Mouse (Mus musculus): ENCODE data around the gene Mrap.

Gene Mrap

DNA sequence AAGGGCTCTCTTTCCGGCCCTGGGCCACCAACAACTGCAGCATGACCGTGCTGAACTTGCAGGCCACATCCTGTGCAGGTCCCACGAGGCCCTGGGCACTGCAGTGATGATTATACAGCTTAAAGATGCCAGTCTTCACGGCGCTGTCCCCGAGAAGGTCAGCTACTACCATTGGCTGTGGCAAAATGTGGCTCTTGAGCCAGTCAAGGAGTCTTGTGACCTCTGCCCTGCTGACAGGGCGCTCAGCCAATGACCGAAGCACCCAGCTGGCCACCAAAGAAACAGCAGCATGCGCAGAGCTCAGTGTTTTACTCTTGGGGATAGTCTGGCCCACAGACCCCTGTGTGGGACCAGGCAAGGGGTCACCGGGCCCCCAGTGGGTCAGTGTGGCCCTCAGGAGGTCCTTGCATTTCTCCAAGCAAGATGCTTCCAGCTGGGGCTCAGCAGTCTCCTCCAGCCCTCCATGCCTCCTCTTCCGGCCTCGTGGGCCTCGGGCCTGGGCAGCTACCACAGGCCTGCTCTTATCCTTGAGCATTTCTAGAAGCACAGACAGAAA lies 15.5 kb downstream of the Mrap start:
- no peak for DNase-seq (ENCODE audit: low spot score)

DNA sequence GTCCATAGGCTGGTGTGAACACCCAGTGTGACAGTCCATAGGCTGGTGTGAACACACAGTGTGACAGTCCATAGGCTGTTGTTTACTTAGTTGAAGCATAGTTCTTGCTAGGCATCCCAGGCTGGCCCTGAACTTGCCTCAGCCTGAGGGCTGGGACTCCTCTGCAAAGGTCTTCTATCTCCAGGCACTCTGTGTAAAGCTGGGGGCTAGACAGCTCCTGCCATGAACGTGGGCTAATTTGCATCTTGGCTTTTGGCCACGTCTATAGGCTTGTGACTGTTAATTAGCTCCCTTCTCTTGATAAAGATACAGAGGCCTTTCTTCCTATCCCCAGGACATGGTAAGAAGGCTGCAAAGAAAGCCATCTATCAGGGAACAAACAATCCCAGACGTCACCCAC lies 21.3 kb downstream of the Mrap start:
- DNase-seq (ENCODE audit: low spot score): no peak

DNA sequence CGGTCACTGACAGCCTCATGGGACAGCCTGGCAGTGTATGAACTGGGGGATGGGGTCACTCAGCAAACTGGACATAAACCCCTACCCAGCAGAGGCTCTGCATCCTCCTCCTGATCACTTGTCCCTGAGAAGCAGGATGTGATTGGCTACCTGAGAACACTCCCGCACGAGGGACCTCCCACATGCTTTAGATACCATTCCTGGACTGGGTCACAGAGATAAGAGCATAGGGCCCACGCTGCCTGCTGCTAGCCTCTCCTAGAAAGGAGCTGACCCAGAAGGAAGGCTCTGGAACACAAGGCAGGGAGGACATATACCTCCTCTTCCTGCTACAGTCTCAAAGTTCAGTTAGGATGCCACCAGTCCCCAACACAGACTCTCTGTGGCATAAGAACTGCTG lies 22.5 kb downstream of the Mrap start:
- DNase-seq (ENCODE audit: low spot score): no peak

DNA sequence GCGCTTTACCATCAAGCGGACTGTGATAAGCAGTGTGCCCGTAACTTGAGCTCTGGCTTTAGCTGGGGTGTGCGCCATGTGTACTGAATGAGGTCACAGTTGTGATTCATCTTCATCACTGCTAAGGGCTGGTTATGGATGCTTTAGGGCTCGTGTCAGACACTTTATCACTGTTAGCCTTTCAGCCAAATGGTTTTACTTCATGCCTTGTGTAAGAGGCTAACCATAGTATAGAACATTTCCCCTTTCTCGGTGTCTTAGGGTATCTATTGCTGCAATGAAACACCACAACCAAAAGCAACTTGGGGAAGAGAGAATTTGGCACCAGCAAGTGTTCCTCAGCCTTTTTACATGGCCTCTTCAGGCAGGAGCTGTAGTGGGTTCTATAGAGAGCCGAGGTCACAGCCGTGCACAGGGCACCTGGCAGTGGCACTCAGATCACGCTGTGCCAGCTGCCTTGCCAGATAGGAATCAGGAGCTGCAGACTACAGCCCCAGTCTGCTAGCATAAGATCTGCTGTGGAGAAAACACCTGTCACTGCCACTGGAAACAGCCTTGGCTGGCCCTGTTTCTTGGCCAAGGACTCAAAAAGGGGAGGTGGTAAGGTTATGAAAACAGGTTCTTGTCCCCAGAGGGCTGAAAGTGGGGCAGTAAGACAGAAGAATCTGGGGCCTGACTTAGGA lies 27.3 kb downstream of the Mrap start:
- no peak for DNase-seq (ENCODE audit: low spot score)

DNA sequence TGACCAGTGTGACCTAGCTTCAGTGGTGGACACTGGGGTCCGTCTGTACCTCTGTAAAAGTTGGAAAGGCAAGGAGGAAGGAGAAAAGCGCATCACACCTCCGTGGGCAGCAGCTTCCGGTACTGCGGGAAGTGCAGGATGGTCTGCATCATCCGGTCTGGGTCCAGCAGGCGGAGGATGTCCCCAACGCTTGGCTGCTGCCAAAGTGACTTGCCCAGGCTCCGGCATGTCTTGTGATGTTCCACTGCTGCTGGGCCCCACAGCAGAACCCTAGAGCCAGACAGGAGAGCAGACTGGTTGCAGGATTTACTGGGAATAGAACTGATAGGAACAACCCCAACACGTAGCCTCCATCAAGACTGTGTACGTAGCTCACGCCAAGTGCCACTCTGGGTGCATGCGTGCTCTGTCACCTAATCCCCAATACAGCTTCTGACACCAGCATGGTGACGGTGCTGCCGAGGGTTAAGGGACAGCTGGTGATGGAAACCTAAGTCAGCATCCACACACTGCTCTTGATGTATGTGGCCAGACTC lies 29.0 kb downstream of the Mrap start:
- DNase-seq (ENCODE audit: low spot score): no peak

DNA sequence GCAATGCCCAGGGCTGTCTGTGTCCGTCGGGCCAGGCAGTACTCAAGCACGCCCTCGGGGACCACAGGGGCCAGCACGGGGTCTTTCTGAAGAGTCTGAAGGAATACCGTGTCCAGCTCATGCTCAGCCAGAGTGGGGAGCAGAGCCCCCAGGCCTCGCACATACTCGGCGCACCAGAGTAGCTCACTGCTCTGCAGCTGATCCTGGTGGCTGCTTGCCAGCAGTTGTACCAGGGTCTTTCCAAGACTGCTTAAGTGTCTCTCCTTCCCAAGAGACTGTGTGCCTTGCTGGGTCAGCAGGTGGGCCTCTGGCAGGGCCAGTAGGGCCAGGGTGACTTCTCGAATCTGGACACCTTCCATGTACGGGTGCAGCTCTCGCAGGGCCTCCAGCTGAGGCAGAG lies 36.2 kb downstream of the Mrap start:
- no peak for DNase-seq (ENCODE audit: low spot score)

DNA sequence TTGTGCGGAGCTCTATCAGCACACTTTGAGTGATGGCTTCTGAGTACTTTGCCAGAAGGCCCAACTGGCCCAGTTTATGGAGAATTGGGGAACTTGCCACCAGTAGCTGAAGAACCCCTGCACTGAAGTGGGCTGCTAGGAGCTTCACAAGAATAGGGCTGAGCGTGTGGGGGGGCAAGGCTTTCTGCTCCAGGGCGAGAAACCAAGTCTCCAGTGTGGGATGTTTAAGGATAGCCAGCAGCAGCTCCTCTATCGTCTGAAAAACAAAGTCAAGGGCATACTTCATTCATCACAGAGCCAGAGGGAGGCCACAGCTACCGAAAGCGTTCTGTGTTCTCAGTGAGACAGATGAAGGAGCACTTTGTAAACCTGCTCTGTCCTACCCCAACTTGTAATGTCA lies 36.6 kb downstream of the Mrap start:
- DNase-seq (ENCODE audit: low spot score): no peak

DNA sequence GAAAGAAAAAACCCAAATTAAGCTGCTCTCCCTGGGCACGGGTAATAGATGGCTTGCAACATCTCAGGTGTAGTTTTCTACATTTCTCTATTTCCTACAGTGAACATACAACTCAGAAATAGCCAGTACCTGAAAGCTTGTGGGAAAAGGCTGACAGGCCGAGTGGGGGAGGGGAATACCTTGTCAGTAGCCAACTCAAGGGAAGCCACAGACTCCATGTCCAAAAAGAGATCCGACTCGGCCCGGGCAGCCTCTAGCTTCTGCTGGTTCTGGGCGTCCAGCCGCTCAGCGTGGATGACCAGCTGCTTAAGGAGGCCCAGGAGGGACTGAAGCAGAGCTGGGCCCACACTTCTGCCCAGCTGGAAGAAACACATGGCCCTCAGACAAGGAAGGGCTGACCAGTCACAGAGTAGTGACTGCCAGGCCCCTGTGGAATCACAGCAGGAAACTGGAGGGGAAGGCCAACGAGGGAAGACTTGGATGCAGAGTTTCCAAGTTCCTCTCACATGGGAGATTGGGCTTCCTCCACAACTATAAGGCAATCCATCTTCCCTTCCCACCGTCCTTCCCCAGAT lies 38.0 kb downstream of the Mrap start:
- DNase-seq (ENCODE audit: low spot score): no peak

DNA sequence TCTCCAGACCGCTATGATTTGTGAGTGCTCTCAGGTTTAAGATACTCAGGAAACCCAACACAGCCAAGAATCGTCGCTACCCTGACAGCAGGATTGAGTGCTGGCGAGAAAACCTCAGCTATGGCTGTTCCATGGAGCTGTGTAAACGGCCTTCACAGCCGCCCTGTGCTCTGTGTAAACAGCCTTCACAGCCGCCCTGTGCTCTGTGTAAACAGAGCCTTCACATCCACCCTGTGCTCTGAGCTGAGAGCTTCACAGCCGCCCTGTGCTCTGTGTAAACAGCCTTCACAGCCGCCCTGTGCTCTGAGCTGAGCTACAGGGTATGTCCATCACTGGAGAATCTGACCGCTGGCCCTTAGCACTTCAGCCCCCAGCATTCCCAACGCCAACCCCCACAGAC lies 41.8 kb downstream of the Mrap start:
- no peak for DNase-seq (ENCODE audit: low spot score)

DNA sequence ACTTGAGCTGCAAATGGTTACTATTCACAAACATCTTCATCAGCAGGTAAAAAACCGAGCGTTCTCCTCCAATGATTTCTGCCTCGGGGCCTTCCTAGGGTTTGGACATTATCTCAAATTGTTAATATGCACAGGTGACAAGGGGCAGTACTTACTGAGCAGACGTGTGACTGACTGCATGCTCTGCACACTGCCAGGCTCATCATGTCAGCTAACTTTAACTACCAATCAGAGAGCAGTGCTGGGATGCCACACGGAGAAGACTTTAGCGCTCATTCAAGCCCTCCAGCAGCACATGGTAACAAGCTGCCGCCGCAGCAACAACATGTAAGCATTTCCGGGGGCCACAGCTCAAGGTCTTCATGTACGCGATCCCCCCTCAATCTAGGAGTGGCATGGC lies 45.3 kb downstream of the Mrap start:
- DNase-seq (ENCODE audit: low spot score): no peak

DNA sequence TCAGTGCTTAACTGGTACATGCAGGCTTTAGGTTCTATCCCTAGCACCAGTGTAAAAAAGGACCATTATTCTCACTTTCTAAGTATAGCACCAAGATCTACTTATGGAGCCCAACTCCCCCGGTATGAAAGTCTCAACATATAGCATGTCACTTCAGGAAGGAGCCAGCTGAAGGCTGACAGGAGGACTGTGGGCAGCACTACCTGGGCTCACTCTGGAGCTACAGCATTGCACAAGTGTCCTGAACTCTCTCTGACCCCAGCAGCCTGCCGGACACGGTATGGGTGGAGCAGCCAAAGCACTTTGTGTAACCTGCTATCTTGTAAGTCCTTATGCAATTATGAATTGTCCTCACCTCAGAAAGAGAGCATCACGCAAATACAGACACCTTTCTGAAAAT lies 47.2 kb downstream of the Mrap start:
- no peak for DNase-seq (ENCODE audit: low spot score)

DNA sequence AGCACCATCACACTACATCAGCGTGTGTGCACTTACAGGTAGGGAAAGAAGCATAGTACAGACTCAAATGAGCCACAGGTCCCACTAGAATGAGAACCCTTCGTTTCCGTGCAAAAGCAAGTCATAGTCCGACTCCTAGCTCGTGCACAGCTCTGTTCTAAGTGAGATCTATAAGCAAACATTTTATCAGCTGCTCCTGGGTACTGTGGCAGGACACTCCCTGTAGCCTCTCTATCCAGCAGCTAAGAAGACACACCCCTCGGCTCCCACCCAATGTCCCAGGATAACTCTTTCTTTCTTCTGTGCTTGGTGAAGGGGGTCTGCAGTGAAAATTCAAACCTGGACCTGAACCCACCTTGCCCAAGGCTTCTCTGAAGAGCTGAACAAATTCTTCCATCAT lies 50.6 kb downstream of the Mrap start:
- DNase-seq (ENCODE audit: low spot score): no peak

DNA sequence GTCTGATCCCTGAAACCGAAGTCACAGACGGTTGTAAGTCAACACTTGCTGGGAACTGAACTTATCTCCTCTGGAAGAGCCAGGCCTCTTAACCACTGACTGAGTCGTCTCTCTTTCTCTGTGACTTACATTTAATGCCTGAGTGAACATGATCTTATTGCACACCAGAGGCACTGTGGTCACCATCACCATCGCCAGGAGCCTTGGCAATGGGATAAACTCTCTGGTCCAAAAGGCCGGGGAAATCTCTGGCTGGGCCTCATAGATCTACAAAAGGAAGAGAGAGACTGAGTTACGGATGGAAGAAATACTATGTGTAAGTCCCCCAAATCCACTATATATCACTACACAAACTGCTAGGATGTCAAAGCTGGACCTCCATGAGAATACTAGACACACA lies 52.9 kb downstream of the Mrap start:
- no peak for DNase-seq (ENCODE audit: low spot score)

DNA sequence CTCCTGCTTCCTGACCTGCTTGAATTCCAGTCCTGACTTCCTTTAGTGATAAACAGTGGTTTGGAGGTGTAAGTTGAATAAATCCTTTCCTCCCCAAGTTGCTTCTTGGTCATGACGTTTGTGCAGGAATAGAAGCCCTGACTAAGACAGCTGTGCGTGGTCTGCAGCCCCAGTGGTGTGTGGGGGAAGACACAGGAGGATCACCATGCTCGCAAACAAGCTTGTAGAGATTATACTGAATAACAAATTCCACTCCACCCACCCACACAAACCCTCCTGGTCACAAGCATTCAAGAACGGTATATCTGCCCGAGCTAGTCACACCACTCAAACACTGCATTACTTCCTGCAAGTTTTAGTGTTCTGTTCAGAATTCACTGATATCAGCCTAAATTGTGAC lies 54.1 kb downstream of the Mrap start:
- DNase-seq (ENCODE audit: low spot score): no peak

DNA sequence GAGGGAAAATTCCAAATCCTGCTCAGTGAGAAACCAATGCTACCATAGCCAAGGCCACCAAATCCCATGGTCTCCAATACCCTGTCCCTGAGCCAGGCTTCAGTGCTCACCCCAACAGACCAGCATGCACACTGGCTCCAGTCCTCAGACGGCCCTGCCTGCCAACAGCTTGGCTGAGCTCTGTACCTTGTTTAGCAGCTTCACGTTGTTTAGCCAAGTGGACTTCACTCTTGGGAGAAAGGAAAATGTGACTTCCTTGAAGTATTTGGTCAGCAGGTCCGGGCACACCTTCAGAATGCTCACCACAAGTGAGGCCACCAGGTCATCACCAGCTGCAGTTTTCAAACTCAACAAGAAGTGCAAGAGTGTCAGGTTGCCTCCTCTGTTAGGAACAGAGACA lies 54.5 kb downstream of the Mrap start:
- no peak for DNase-seq (ENCODE audit: low spot score)

DNA sequence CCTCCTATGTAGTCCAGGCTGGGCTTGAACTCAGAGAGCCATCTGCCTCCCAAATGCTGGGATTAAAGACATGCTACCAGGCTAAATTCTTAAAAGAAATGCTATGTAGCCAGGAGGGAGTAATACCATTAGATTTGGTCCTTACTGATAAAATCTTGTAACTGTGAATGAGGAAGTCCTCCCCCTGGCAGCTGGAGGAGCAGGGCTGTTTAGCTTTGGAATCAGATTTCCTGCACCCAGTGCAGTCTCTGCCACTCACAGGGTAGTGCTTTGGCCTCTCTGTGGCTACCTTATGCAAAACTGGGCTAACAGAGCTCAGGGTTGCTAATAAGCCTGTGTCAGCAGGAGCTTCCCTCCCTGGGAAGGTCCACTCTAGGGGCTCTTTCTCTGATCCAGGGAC lies 56.7 kb downstream of the Mrap start:
- no peak for DNase-seq (ENCODE audit: low spot score)

DNA sequence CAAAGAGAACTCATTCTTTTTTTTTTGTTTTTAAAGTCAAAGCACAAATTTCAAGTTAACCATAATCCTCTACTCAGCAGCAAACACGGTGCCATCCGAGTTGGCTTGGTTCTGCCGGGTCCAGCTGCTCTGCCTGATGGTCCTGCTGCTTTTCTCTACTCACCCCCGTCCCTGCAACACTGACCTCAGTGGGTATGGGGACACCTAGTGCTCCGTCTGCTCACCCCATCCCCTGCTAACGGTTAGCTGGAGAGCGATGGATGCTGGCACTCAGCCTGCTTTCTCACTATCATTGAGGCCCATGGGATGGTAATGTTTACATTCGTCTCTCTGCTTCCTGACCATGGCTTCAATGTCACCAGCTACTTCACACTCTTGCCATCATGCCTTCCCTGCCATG lies 60.4 kb downstream of the Mrap start:
- no peak for DNase-seq (ENCODE audit: low spot score)

DNA sequence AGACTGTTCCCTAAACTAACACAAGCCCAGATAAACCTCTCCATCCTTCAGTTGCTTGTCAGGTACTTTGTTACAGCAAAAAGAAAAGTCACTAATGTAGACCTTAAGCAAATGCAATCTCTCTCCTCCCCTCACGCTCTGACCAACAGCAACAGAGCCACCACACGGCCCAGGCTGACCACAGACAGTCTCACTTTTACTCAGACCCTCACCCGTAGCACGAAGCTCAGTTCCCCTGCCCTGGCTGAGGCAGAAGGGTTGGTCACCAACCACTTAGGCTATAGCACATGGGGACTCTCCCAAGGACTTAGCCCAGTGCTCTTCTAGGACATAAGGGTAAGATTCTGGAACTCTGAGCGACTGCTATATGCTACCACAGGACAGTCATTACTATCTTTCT lies 60.8 kb downstream of the Mrap start:
- DNase-seq (ENCODE audit: low spot score): no peak

Data from urinary bladder, postnatal 25 days (tissue).